Mouse (Mus musculus): Measurements from ENCODE around the gene Hlcs.

GRCm38 (mm10) chr16:94163051-94163450 is 150.3 kb downstream of the Hlcs start:
- TF ChIP-seq CTCF (IDR thresholded peaks at IDR 0.05; ENCODE audit: low read depth, low read length) (no peak), GATA1 (IDR thresholded peaks at IDR 0.05; ENCODE audit: borderline replicate concordance, low read length) (no peak), TAL1 (conservative IDR thresholded peaks at IDR 0.05; ENCODE audit: low read depth, low read length) (no peak), POLR2AphosphoS5 (IDR thresholded peaks at IDR 0.05; ENCODE audit: insufficient replicate concordance, low read depth, low read length) (no peak)

Data from G1E (cell line).